Mouse (Mus musculus): ENCODE measurements at regions not wholly inside any gene's neighbourhood (a gene's known extent, or its start where the extent isn't known, plus 50 kb on each side); places are given as distances from the start of the nearest gene placed in this dataset.
A peak's percentile ranks its signal among the peaks of the same experiment; 100 is the strongest.

GRCm38 (mm10) chr5:134832896-134833295, 73.6 kb downstream of the Tmem270 start:
- H3K4me1 ChIP-seq (ENCODE audit: control insufficient read depth, insufficient read depth), result no peaks in the 10 kb centered on the region
- WGBS, result 56% methylated on average over 8 of the region's 8 CpGs
- ATAC-seq (ENCODE audit: insufficient read depth, low read depth), result no peak
- H3K9ac ChIP-seq (replicated peaks; ENCODE audit: low read depth, low read length), result no peak overlapping the region
- H3K36me3 ChIP-seq (replicated peaks; ENCODE audit: control insufficient read depth, insufficient read depth, low read length), result no peaks in the 10 kb centered on the region
- no peak overlapping the region for H3K4me2 ChIP-seq (ENCODE audit: low read depth, low read length)
- no peaks in the 10 kb centered on the region for H3K9me3 ChIP-seq (replicated peaks; ENCODE audit: control insufficient read depth, low read length)
- H3K27me3 ChIP-seq (ENCODE audit: control insufficient read depth, insufficient read depth, low read length), result no peaks in the 10 kb centered on the region
- no peak overlapping the region for H3K4me3 ChIP-seq (ENCODE audit: low read depth, low read length)
- no peak for DNase-seq (ENCODE audit: low spot score)
- no peak overlapping the region for H3K27ac ChIP-seq (ENCODE audit: low read depth)
- no peak for TF ChIP-seq CTCF (IDR thresholded peaks at IDR 0.05; ENCODE audit: low read depth)
- no peak for TF ChIP-seq EP300 (IDR thresholded peaks at IDR 0.05; ENCODE audit: low read depth)

- ATAC-seq (ENCODE audit: insufficient read depth, low read depth), result no peak
- WGBS, result 78% methylated on average over 4 of the region's 4 CpGs
- no peaks in the 10 kb centered on the region for H3K27me3 ChIP-seq (ENCODE audit: control insufficient read depth, insufficient read depth, low read length)
- no peaks in the 10 kb centered on the region for H3K36me3 ChIP-seq (replicated peaks; ENCODE audit: control insufficient read depth, insufficient read depth, low read length)
- TF ChIP-seq CTCF (IDR thresholded peaks at IDR 0.05; ENCODE audit: low read depth) (no peak), EP300 (IDR thresholded peaks at IDR 0.05; ENCODE audit: low read depth) (no peak)
- no peaks in the 10 kb centered on the region for H3K4me1 ChIP-seq (ENCODE audit: control insufficient read depth, insufficient read depth)
- no peaks in the 10 kb centered on the region for H3K9me3 ChIP-seq (replicated peaks; ENCODE audit: control insufficient read depth, low read length)
- DNase-seq (ENCODE audit: low spot score), result no peak
- H3K27ac ChIP-seq (ENCODE audit: low read depth), result no peak overlapping the region
- no peak overlapping the region for H3K9ac ChIP-seq (replicated peaks; ENCODE audit: low read depth, low read length)
- H3K4me3 ChIP-seq (ENCODE audit: low read depth, low read length), result no peak overlapping the region
- no peak overlapping the region for H3K4me2 ChIP-seq (ENCODE audit: low read depth, low read length)
Observed at GRCm38 (mm10) chr5:134817671-134818070, 70.5 kb upstream of the Eln start.

GRCm38 (mm10) chr5:134809121-134809520, 62.0 kb upstream of the Eln start:
- ATAC-seq (ENCODE audit: insufficient read depth, low read depth), result no peak
- H3K4me1 ChIP-seq (ENCODE audit: control insufficient read depth, insufficient read depth), result no peaks in the 10 kb centered on the region
- DNase-seq (ENCODE audit: low spot score), result no peak
- no peak overlapping the region for H3K4me3 ChIP-seq (ENCODE audit: low read depth, low read length)
- no peak overlapping the region for H3K9ac ChIP-seq (replicated peaks; ENCODE audit: low read depth, low read length)
- TF ChIP-seq CTCF (IDR thresholded peaks at IDR 0.05; ENCODE audit: low read depth) (no peak), EP300 (IDR thresholded peaks at IDR 0.05; ENCODE audit: low read depth) (no peak)
- 87% methylated on average over 9 of the region's 9 CpGs for WGBS
- H3K27me3 ChIP-seq (ENCODE audit: control insufficient read depth, insufficient read depth, low read length), result no peaks in the 10 kb centered on the region
- no peak overlapping the region for H3K27ac ChIP-seq (ENCODE audit: low read depth)
- H3K36me3 ChIP-seq (replicated peaks; ENCODE audit: control insufficient read depth, insufficient read depth, low read length), result no peaks in the 10 kb centered on the region
- no peaks in the 10 kb centered on the region for H3K9me3 ChIP-seq (replicated peaks; ENCODE audit: control insufficient read depth, low read length)
- H3K4me2 ChIP-seq (ENCODE audit: low read depth, low read length), result no peak overlapping the region

GRCm38 (mm10) chr5:134804291-134805049, 57.3 kb upstream of the Eln start:
- ATAC-seq (ENCODE audit: insufficient read depth, low read depth), result no peak
- Histone ChIP-seq H3K4me3 (ENCODE audit: low read depth, low read length) (no peak overlapping the region), H3K36me3 (replicated peaks; ENCODE audit: control insufficient read depth, insufficient read depth, low read length) (no peaks in the 10 kb centered on the region), H3K9me3 (replicated peaks; ENCODE audit: control insufficient read depth, low read length) (no peaks in the 10 kb centered on the region), H3K27me3 (ENCODE audit: control insufficient read depth, insufficient read depth, low read length) (no peaks in the 10 kb centered on the region), H3K4me2 (ENCODE audit: low read depth, low read length) (no peak overlapping the region), H3K9ac (replicated peaks; ENCODE audit: low read depth, low read length) (no peak overlapping the region), H3K4me1 (ENCODE audit: control insufficient read depth, insufficient read depth) (no peaks in the 10 kb centered on the region), H3K27ac (ENCODE audit: low read depth) (no peak overlapping the region)
- 90% methylated on average over 20 of the region's 20 CpGs for WGBS
- TF ChIP-seq EP300 (IDR thresholded peaks at IDR 0.05; ENCODE audit: low read depth) (no peak), CTCF (IDR thresholded peaks at IDR 0.05; ENCODE audit: low read depth) (0 out of 2 replicates have a peak, but pooled peaks have one; percentile 5)
- no peak for DNase-seq (ENCODE audit: low spot score)

- no peaks in the 10 kb centered on the region for H3K27me3 ChIP-seq (ENCODE audit: control insufficient read depth, insufficient read depth, low read length)
- TF ChIP-seq EP300 (IDR thresholded peaks at IDR 0.05; ENCODE audit: low read depth) (no peak), CTCF (IDR thresholded peaks at IDR 0.05; ENCODE audit: low read depth) (no peak)
- DNase-seq (ENCODE audit: low spot score), result no peak
- H3K4me2 ChIP-seq (ENCODE audit: low read depth, low read length), result no peak overlapping the region
- no peak overlapping the region for H3K9ac ChIP-seq (replicated peaks; ENCODE audit: low read depth, low read length)
- H3K9me3 ChIP-seq (replicated peaks; ENCODE audit: control insufficient read depth, low read length), result no peaks in the 10 kb centered on the region
- H3K27ac ChIP-seq (ENCODE audit: low read depth), result no peak overlapping the region
- H3K4me3 ChIP-seq (ENCODE audit: low read depth, low read length), result no peak overlapping the region
- WGBS, result 79% methylated on average over 11 of the region's 11 CpGs
- ATAC-seq (ENCODE audit: insufficient read depth, low read depth), result no peak
- no peaks in the 10 kb centered on the region for H3K36me3 ChIP-seq (replicated peaks; ENCODE audit: control insufficient read depth, insufficient read depth, low read length)
- H3K4me1 ChIP-seq (ENCODE audit: control insufficient read depth, insufficient read depth), result no peaks in the 10 kb centered on the region
Observed at GRCm38 (mm10) chr5:134802161-134802719, 55.1 kb upstream of the Eln start.

Data from heart, postnatal 0 days (tissue).